Mouse (Mus musculus) G1E (cell line): ENCODE measurements at regions not wholly inside any gene's neighbourhood (a gene's known extent, or its start where the extent isn't known, plus 50 kb on each side); places are given as distances from the start of the nearest gene placed in this dataset.

ENCODE experiments used
- ATAC-seq: 2 replicates; pipeline ENCODE4 v1.8.0; 2016; ENCODE audit warnings: mild to moderate bottlenecking; ENCODE audit not compliant: insufficient number of reproducible peaks, poor library complexity, low FRiP score, severe bottlenecking; ENCODE audit errors: extremely low read depth
- DNase-seq: peaks from one replicate; pipeline ENCODE4 v3.0.0; 2012; ENCODE audit warnings: low spot score
- H3K27me3 ChIP-seq: 2 replicates; pipeline ENCODE4 v1.6.1; 2012; ENCODE audit warnings: mild to moderate bottlenecking, low read length, inconsistent platforms; ENCODE audit not compliant: insufficient read depth
- H3K36me3 ChIP-seq: replicated peaks from 2 replicates; pipeline ENCODE3; 2012; ENCODE audit warnings: mild to moderate bottlenecking, inconsistent platforms
- H3K4me1 ChIP-seq: 2 replicates; pipeline ENCODE4 v1.6.1; 2012; ENCODE audit warnings: low read depth, low read length, inconsistent platforms, mixed read lengths; ENCODE audit not compliant: insufficient read depth
- H3K4me3 ChIP-seq: 2 replicates; pipeline ENCODE4 v1.5.1; 2012; ENCODE audit warnings: low read depth, mild to moderate bottlenecking, inconsistent platforms, low read length, moderate library complexity, mixed read lengths
- H3K9me3 ChIP-seq: replicated peaks from 2 replicates; pipeline ENCODE4 v1.6.1; 2012; ENCODE audit warnings: inconsistent platforms
- CTCF ChIP-seq: IDR thresholded peaks from 2 replicates; pipeline ENCODE4 v1.5.1; 2012; ENCODE audit warnings: low read depth, low read length, inconsistent platforms, mixed read lengths
- GATA1 ChIP-seq: IDR thresholded peaks from 2 replicates; pipeline ENCODE4 v1.6.1; 2012; ENCODE audit warnings: borderline replicate concordance, low read length, inconsistent platforms, mixed read lengths
- GATA2 ChIP-seq: IDR thresholded peaks from 2 replicates; pipeline ENCODE4 v1.6.1; 2012; ENCODE audit warnings: low read depth, low read length, inconsistent platforms, borderline replicate concordance
- POLR2AphosphoS5 ChIP-seq: IDR thresholded peaks from 2 replicates; pipeline ENCODE4 v1.6.1; 2012; ENCODE audit warnings: low read depth, low read length, inconsistent platforms; ENCODE audit not compliant: insufficient replicate concordance
- TAL1 ChIP-seq: conservative IDR thresholded peaks from 2 replicates; pipeline ENCODE4 v1.6.1; 2012; ENCODE audit warnings: low read depth, low read length, inconsistent platforms, mixed read lengths

- ATAC-seq = no peak
- TF ChIP-seq CTCF (no peak), GATA1 (no peak), TAL1 (no peak), GATA2 (no peak), POLR2AphosphoS5 (no peak)
These were observed 271.6 kb downstream of the Gm826 start for GRCm38 (mm10) chr2:160062148-160062937.

GRCm38 (mm10) chr2:160060091-160060490 is 273.9 kb downstream of the Gm826 start:
- Histone ChIP-seq H3K27me3 (no peaks in the 10 kb centered on the region), H3K4me3 (no peak overlapping the region), H3K4me1 (no peaks in the 10 kb centered on the region), H3K9me3 (peaks cover 62% of the 10 kb centered on the region), H3K36me3 (no peaks in the 10 kb centered on the region)
- DNase-seq = no peak
- no peak for ATAC-seq
- TF ChIP-seq GATA1 (no peak), TAL1 (no peak), CTCF (no peak), GATA2 (no peak), POLR2AphosphoS5 (no peak)

More at GRCm38 (mm10) chr2:160062148-160062937, 271.6 kb downstream of the Gm826 start:
- H3K4me3 ChIP-seq = no peak overlapping the region
- no peak for DNase-seq
- no peaks in the 10 kb centered on the region for H3K36me3 ChIP-seq
- H3K4me1 ChIP-seq = no peaks in the 10 kb centered on the region
- H3K27me3 ChIP-seq = no peaks in the 10 kb centered on the region
- H3K9me3 ChIP-seq = peaks cover 51% of the 10 kb centered on the region

- TF ChIP-seq GATA2 (no peak), GATA1 (no peak), CTCF (no peak), POLR2AphosphoS5 (no peak), TAL1 (no peak)
- Histone ChIP-seq H3K36me3 (no peaks in the 10 kb centered on the region), H3K9me3 (peaks cover 76% of the 10 kb centered on the region), H3K27me3 (no peaks in the 10 kb centered on the region), H3K4me1 (no peaks in the 10 kb centered on the region), H3K4me3 (no peak overlapping the region)
- DNase-seq = no peak
- no peak for ATAC-seq
These were observed 276.8 kb downstream of the Gm826 start for GRCm38 (mm10) chr2:160057211-160057610.

GRCm38 (mm10) chr2:160054411-160054810 is 279.6 kb downstream of the Gm826 start:
- H3K4me1 ChIP-seq = no peaks in the 10 kb centered on the region
- TF ChIP-seq GATA1 (no peak), CTCF (no peak), TAL1 (no peak), GATA2 (no peak), POLR2AphosphoS5 (no peak)
- H3K27me3 ChIP-seq = no peaks in the 10 kb centered on the region
- DNase-seq (no peak), ATAC-seq (no peak)
- H3K9me3 ChIP-seq = peaks cover 80% of the 10 kb centered on the region
- H3K36me3 ChIP-seq = no peaks in the 10 kb centered on the region
- H3K4me3 ChIP-seq = no peak overlapping the region

- TF ChIP-seq CTCF (no peak), TAL1 (no peak)
- H3K36me3 ChIP-seq = no peaks in the 10 kb centered on the region
- DNase-seq (no peak), ATAC-seq (no peak)
- H3K27me3 ChIP-seq = no peaks in the 10 kb centered on the region
- H3K4me1 ChIP-seq = no peaks in the 10 kb centered on the region
- no peak overlapping the region for H3K4me3 ChIP-seq
- peaks cover 69% of the 10 kb centered on the region for H3K9me3 ChIP-seq
These were observed 285.7 kb downstream of the Gm826 start for GRCm38 (mm10) chr2:160048286-160048685.

GRCm38 (mm10) chr2:160046881-160047543 is 286.9 kb downstream of the Gm826 start:
- Histone ChIP-seq H3K9me3 (peaks cover 58% of the 10 kb centered on the region), H3K4me1 (no peaks in the 10 kb centered on the region), H3K27me3 (no peaks in the 10 kb centered on the region), H3K4me3 (no peak overlapping the region), H3K36me3 (no peaks in the 10 kb centered on the region)
- TF ChIP-seq GATA2 (no peak), CTCF (no peak), GATA1 (no peak), TAL1 (no peak), POLR2AphosphoS5 (no peak)
- DNase-seq (no peak), ATAC-seq (no peak)
